Mouse (Mus musculus) thymus, adult 2 months (tissue): ENCODE measurements around the gene Nrg4.

Source experiments
- CTCF ChIP-seq: fragments of 200-500 bp; IDR thresholded peaks from 2 replicates; pipeline ENCODE4 v1.5.1; 2012; ENCODE audit warnings: mild to moderate bottlenecking, control low read depth, low read length, moderate library complexity, borderline replicate concordance; ENCODE audit not compliant: control insufficient read depth, poor library complexity, insufficient read depth; ENCODE audit errors: extremely low read depth
- POLR2A ChIP-seq: fragments of 200-500 bp; IDR thresholded peaks from 2 replicates; pipeline ENCODE4 v1.6.1; 2012; ENCODE audit warnings: mild to moderate bottlenecking, low read length, control low read depth, moderate library complexity; ENCODE audit not compliant: control insufficient read depth, poor library complexity, insufficient read depth; ENCODE audit errors: extremely low read depth

DNA sequence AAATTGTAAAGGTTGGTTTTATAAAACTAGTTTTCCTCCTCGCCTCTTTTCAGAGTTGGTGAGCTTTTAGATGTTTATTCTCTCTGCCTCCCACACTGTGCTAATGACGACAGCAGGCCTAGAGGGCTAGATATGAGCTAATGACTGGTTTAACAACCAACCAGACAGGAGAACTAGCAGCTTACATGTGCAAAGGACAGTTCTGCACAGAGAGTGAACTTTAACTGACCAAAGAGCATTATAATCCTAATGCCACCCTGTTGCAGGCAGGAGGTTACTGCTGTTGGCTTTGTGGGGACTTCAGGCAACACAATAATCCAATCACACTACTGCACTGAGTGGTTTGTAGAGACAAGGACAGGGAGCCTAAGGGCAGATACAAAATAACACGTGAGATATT is 83.4 kb downstream of the Nrg4 start:
- TF ChIP-seq CTCF (no peak), POLR2A (no peak)
